ENCODE assay signal across 20 mouse cellular contexts in genomic region chr16:13415465-13415864, GRCm38 (mm10).
"Had no signal": no experiment of that assay in that cellular context is flagged by ENCODE, and none has a peak within 500 bp of the region (broad histone marks: within the 10 kb centered on the region; RNA-seq: fewer than 3 reads in every experiment).

No protein-coding gene starts in this region.

- H3K9me3 ChIP-seq: lung, embryonic 15.5 days; midbrain, embryonic 13.5 days; midbrain, embryonic 15.5 days; neural tube, embryonic 15.5 days had no signal

- H3K9ac ChIP-seq: lung, embryonic 15.5 days; midbrain, embryonic 13.5 days; midbrain, embryonic 15.5 days; neural tube, embryonic 13.5 days; neural tube, embryonic 15.5 days had no signal

- H3K4me1 ChIP-seq: lung, embryonic 15.5 days; midbrain, embryonic 13.5 days; midbrain, embryonic 15.5 days; neural tube, embryonic 13.5 days; neural tube, embryonic 15.5 days had no signal

- H3K27ac ChIP-seq: lung, embryonic 15.5 days; macrophage; midbrain, embryonic 13.5 days; midbrain, embryonic 15.5 days; neural tube, embryonic 13.5 days; neural tube, embryonic 15.5 days had no signal

- H3K4me2 ChIP-seq: lung, embryonic 15.5 days; midbrain, embryonic 11.5 days; midbrain, embryonic 13.5 days; midbrain, embryonic 15.5 days; neural tube, embryonic 13.5 days; neural tube, embryonic 15.5 days had no signal

- H3K4me3 ChIP-seq: lung, embryonic 15.5 days; megakaryocyte, embryonic 14.5 days; midbrain, embryonic 13.5 days; midbrain, embryonic 15.5 days; neural tube, embryonic 13.5 days; neural tube, embryonic 15.5 days had no signal

- DNase-seq: lung, adult 2 months; lung, postnatal 14 days; lung, postnatal 36 days; retina, postnatal 1 day; right cerebral cortex, adult 18-20 months; right cerebral cortex, postnatal 25 days; right cerebral cortex, postnatal 4 days; spleen, adult 18-20 months; thymus, adult 18-20 months; thymus, postnatal 14 days; thymus, postnatal 36 days had no signal

- ATAC-seq: lung, postnatal 0 days; midbrain, embryonic 13.5 days; midbrain, embryonic 15.5 days had no signal

- H3K27me3 ChIP-seq: lung, embryonic 15.5 days; megakaryocyte, embryonic 14.5 days; midbrain, embryonic 13.5 days; midbrain, embryonic 15.5 days; neural tube, embryonic 13.5 days; neural tube, embryonic 15.5 days had no signal
